Mouse (Mus musculus): Measurements from ENCODE around the gene Calm4. TPM values are rescaled to one million over a fixed set of nuclear protein-coding genes. Genes with fewer than 3 reads are reported as not detected.

Gene Calm4
- polyA plus RNA-seq, 1 experiment from 2014 or later = 0.18 TPM

Other genes with a start within 250 kb of the Calm4 start
- 27.6 and 29.1 TPM in 2 replicates for gene Fam208b, start 226.6 kb upstream of the Calm4 start, polyA plus RNA-seq (2016; fragmentation: Nextera tagmentation; extraction: Ambion mirVana)
- gene Asb13, start 203.7 kb upstream of the Calm4 start, polyA plus RNA-seq (2016; fragmentation: Nextera tagmentation; extraction: Ambion mirVana) = 11.2 and 13.2 TPM in 2 replicates
- 0.41 and 0.61 TPM in 2 replicates for gene Calml3, start 33.4 kb upstream of the Calm4 start, polyA plus RNA-seq (2016; fragmentation: Nextera tagmentation; extraction: Ambion mirVana)
- gene Calm5, start 16.4 kb downstream of the Calm4 start, polyA plus RNA-seq (2016; fragmentation: Nextera tagmentation; extraction: Ambion mirVana) = not detected in 2 replicates
- gene Net1, start 80.5 kb downstream of the Calm4 start, polyA plus RNA-seq (2016; fragmentation: Nextera tagmentation; extraction: Ambion mirVana) = 150 and 155 TPM in 2 replicates
- not detected in 2 replicates for gene Tubal3, start 80.5 kb downstream of the Calm4 start, polyA plus RNA-seq (2016; fragmentation: Nextera tagmentation; extraction: Ambion mirVana)
- gene Ucn3, start 107.6 kb downstream of the Calm4 start, polyA plus RNA-seq (2016; fragmentation: Nextera tagmentation; extraction: Ambion mirVana) = 0.20 TPM in 1 of 2 replicates, not detected in the other
- 0.46 and 0.81 TPM in 2 replicates for gene Akr1c14, start 211.3 kb downstream of the Calm4 start, polyA plus RNA-seq (2016; fragmentation: Nextera tagmentation; extraction: Ambion mirVana)